Mouse (Mus musculus): ENCODE measurements around the gene Ap3s2.

The Ap3s2 gene

DNA sequence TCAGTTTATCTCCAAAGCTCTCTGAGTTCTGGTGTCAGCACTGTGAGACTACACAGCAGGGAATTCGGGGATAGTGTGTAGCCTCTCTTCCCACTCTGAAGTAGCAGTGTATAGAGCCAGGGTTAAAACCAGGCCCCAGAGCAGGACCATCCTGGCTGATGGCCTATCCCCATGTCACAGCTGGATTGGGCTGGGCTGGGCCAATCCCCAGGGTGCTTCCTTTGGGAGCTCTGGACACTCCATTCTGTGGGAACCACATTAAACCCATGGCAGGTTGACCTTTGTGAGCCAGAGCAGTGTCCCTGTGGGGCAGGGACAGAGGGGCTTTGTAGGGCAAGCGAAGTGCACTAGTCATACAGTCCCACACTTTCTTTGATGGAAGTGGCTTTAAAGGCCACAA lies 74.1 kb downstream of the Ap3s2 start:
- no peak for DNase-seq (ENCODE audit: low spot score in 2 of 2)

DNA sequence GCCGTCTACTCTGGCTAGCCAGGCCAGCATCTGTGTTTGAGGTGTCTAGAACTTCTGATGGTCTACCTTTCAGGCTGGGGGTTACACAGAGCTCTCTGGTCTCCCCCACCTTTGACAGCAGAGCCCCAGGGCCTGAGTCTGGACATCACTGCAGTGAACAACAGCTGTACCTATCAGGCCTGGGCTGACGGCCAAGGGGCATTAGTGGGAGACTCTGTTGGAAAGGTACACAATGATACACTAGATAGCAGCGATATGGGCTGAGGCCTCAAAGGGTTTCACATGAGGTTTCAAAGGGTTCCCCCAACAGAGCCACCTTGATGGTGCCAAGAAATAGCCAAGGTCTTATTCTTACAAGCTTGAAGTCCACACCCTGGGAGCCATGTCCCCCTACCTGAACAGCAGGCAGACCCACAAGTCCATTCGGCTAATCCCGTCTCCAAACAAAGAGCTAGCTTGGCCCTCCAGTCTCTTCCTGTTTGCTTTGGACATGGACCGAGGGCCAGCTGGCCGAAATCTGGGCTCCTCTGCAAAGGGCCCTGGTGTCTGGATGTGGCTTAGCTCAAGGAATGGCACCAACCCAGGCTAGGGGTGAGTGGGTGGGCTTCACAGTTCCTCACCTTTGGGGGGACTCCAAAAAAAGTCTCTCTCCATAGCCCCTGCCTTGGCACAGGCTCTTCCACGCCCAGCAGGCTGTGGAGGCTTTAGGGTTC lies 76.2 kb downstream of the Ap3s2 start:
- no peak for DNase-seq (ENCODE audit: low spot score in 2 of 2)

DNA sequence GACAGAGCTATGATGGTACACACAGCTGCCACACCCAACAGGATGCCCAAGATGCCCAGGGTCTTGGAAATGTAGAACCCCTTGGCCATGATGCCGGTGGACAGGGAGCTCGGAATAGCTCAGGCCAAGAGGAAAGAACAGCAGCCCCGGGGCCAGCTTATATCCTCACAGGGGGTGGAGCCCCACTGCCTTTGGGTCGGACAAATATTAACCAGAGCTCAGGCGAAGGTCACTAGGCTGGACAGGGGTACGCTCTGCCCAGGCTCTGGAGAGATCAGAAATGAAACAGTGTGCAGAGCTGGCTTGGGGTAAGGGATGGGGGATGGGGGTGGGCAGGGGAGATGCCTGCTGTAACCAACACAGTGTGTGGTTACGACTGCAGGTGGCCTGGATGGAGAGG lies 78.3 kb downstream of the Ap3s2 start:
- DNase-seq (ENCODE audit: low spot score in 2 of 2) = no peak

DNA sequence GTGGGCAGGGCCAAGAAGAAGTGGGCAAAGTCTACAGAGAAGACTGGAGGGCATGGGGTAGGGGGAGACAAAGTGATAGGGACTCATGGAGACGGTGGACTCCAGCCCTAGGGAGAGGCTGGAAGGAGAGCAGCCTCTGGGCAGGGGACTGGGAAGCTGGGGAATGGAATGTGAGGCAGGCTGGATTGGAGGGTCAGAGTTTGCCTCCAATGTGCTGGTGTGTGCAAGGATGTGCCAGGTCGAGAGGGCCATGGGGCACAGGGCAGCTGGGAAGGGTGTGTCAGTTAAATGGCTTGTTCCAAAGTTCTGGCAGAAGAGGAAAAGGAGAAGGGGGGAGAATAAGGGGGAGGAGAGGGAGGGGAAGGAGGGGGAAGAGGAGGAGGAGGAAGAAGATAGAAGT lies 83.2 kb downstream of the Ap3s2 start:
- DNase-seq (ENCODE audit: low spot score in 2 of 2) = no peak

DNA sequence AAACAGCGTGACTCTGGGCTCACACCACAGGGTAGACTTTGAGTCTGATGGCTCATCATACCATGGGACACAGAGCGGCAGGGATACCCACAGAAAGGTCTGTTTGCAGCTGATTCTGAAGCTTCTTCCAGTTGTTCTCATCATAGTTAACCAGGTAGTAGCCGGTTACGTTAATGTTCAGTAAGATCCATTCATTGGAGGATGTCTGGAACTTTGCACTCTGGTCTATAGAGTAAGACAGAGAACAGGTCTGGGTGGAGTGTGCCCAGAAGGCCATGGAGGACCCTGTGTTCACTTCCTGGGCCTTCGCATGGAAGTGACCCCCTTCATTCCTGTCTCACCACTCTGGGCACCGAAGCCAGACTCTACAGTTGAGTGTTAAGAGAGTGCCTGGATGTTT lies 85.3 kb downstream of the Ap3s2 start:
- no peak for DNase-seq (ENCODE audit: low spot score in 2 of 2)

DNA sequence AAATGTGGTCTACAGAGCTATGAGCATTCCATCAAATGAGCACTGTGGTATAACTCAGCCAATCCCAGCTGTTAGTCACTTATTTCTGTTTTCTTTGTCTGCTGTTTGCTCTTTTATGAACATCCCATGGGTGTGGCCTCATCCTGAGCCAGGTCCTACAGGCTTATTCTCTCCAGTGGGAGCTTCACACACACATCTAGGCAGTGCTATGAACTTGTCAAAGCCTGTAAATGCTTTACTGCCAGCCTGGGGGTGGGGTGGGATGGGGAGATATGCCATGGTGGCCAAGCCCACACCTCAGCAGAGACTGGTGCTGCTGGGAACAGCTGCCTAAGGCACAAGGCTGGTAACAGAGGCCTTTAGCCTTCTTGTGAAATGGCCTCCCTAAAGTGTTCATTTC lies 87.5 kb downstream of the Ap3s2 start:
- no peak for DNase-seq (ENCODE audit: low spot score in 2 of 2)

DNA sequence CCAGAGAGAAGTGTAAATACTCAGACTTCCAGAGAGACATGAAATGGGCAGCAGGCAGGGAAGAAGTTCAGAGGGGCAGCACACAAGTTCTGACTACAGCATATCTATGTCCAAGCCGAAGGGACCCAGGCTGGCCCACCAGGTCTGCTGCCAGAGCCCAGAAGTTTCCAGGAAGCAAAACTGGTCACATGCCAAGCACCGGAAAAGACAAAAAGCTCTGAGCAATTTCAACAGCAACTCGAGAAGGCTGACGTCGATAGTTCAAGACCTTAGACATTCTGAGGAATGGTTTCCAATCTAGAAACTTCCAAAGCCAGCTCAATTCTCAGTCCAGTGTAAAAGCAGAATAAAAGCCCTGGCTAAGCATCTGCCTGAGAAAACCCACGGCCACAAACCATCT lies 88.9 kb downstream of the Ap3s2 start:
- no peak for DNase-seq (ENCODE audit: low spot score in 2 of 2)

DNA sequence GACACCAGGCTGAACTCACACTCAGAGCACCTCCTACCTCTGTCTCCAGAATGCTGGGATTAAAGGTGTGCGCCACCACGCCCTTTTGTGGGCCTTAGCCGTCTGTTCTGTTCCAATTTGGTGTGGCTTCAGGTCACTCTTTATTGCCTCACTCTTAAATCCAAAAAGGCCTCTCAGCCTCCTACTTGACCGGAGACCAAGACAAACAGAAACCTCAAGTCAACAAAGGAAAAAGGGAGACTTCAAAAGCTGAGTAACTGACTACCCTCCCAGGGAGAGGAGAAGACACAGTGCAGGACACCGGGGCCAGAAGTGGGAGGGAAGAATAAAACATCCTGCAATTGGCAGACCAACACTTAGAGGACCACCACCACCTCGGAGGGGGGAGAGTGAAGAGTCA lies 89.3 kb downstream of the Ap3s2 start:
- no peak for DNase-seq (ENCODE audit: low spot score in 2 of 2)

DNA sequence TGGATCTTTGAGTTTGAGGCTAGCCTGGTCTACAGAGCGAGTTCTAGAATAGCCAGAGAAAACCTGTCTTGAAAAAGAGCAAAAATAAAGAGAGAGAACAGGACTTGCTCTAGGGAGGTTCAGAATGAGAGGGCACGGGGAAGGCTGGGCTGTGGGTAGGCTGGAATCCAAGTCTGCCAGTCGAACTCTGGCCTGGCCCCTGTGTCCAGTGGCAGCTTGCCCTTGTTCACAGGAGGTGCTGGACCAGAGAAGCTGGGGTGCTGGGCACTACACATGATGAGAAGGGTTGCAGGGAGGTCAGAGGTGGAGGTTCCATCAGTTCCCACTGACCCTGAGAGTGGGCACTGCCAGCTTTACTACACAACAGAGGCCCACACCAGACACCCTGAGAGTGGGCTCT lies 92.1 kb downstream of the Ap3s2 start:
- DNase-seq (ENCODE audit: low spot score in 2 of 2) = no peak
